Mouse (Mus musculus) stomach, postnatal 0 days (tissue): Measurements from ENCODE around the gene Ube2e2.

Experiments
- CTCF ChIP-seq: IDR thresholded peaks from 2 replicates; pipeline ENCODE4 v1.5.1; 2016; ENCODE audit warnings: antibody characterized with exemption, low read depth, mild to moderate bottlenecking, moderate library complexity
- EP300 ChIP-seq: optimal IDR thresholded peaks from 2 replicates; pipeline ENCODE3; 2016; ENCODE audit warnings: antibody characterized with exemption

DNA sequence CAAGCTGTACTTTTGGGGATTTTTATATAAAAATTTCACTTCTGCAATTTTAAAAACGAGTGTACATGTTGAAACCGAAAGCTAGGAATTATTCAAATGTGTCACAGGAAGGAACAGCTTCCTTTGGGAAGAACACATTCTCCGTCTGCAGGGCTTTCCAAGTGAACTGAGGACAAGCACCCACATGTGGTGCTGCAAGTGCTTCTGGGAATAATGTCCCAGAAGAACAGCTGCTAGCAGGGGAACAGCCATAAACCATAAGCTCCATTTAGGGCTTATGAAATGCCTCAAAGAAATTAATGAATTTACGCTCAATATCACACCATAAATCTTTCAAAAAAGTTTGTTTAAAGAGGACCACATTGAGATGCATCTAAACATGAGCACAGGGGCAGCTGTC lies 162.9 kb downstream of the Ube2e2 start:
- no peak for TF ChIP-seq CTCF
- TF ChIP-seq EP300: no peak
